Mouse (Mus musculus): ENCODE results near the gene Edem2.

Edem2 gene

DNA sequence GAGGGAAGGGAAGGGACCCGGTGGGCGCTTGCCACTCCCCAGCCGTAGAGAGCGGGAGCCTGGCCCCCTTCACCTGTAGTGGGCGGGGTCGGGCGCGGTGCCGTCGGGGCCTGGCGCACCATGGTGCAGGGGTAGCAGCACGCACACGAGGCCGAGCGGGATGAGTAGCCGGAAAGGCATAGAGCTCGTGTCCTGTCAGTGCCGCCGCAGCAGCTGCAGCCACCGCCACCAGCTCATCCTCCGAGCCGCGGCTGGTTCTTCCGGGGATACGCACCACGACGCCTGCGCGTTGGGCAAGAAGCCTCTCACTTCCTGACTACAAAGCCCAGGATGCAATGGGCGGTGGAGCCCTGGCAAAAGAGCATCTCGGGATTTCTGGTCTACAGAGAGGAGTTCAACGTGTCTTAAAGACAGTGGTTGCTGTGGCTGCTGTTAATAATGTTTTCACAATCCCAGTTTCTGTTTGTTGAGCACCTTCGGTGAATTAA is at the start of gene Edem2:
Edem2 (minus strand) TSS at position 318 of the 488 bp plus-strand sequence.
- DNase-seq (ENCODE audit: low spot score): peak; percentile 78

DNA sequence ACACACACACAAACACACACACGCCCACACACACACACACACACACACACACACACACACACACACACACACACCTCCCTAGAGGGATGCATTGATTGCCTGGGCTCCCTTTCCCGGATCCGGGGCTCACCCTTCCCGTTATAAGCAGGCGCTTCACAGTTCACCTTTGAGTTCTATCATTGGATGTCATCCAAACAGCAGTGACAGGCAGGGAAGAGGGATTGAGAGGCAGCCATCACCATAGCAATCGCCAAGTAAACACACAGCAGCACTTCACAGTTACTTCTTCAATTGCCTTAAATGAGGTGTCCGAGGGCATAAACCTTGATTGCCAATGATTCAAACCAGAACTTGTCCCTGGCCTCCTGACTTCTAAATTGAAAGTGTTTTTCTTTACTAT is 49.8 kb upstream of the Edem2 start:
- no peak for DNase-seq (ENCODE audit: low spot score)

DNA sequence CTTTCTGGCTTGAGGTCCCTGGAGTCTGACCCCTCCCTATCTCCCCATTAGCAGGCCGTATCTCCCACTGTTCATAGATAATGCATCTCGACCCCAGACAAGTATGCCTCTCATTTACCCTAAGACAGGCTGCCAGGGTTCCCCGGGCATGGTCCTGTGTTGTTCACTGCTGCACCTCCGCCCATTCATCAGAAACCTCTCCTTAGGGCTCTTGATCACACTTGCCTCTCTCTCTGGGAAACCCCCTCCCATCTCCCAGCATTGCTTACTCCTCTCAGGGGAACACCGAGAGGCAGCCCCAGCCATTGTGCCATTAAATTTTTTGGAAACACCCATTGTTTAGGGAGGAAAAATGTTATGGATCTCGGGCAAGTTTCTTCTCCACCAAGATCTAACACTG is 48.7 kb upstream of the Edem2 start:
- no peak for DNase-seq (ENCODE audit: low spot score)

DNA sequence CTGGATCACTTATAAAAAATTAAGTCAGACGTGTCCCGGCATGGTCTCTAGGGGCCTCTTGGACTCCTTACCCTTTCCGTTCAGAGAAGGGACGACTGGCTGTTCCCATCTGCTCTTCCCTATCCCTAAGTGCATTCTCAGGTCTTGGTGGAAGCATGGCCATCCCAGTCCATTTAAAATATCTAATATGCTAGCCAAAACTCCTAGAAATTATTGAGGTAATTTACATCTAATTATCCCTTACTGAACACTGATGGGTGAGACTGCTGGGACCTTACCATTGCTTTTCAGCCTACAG is 48.4 kb upstream of the Edem2 start:
- no peak for DNase-seq (ENCODE audit: low spot score)

DNA sequence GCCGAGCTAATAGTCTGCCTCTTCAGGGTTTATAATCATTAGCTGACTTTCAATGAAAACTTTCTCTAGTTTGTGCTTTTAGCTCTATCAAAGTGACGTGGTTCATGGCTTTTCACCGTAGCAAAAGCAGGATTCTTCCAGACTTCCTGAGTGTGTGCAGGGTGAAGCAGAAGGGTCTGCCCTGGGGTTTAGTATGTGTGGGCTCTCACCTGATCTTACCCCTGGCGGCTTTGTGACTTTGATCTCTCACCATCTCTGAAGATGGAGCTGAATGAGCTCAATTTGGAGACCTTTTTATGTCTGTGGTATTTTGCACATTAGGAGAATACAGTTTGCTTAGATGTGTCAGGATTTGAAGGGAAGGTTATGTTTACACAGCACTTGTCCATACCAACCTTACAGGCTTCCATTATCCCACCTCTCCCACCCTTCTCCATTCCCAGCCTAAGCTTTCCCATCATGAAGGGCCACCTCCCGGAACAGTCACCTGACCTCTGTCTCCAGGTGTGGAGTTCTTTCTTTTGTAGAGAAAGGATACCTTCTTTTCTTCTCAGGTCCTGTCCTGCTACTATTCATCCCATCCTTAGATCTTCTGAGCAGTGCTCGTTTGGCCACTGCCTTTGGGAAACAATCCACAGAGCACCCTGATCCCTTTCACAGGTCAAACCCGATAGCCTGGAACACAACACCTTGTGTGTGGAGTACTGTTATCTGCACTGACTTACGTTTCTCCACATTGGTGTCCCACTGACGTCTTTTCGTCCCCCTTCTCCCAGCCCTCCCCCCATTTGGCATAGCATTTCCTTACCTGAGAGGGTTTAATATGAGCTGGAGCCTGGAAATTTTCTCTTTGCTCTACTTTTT is 47.8 kb upstream of the Edem2 start:
- DNase-seq (ENCODE audit: low spot score): no peak

DNA sequence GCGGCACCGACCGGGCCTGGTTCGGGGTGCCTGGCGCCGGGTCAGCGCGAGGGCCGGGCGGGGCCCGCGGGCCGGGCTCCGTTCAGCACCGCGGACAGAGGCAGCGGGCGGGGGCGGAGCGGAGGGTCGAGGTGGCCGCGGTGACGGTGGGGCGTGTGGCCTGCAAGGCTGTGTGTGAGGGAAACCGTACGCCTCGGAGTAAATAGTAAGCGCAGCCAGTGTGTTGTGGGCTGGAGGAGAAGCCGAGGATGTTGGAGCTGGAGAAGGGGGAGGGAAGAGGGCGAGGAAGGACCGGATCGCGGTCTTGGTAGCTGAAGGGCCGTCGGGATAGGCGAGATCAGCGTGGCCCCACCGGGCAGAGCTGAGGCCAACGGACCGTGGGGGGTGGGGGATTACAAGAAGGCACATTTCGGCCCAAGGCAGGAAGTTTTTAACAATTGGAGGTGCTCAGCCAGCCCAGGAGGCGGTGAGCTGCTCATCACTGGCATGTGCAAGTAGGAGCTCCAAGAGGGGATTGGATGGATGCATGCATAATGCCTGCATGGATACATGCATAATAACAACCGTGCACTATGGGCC is 46.5 kb upstream of the Edem2 start:
- DNase-seq (ENCODE audit: low spot score): peak; percentile 63

DNA sequence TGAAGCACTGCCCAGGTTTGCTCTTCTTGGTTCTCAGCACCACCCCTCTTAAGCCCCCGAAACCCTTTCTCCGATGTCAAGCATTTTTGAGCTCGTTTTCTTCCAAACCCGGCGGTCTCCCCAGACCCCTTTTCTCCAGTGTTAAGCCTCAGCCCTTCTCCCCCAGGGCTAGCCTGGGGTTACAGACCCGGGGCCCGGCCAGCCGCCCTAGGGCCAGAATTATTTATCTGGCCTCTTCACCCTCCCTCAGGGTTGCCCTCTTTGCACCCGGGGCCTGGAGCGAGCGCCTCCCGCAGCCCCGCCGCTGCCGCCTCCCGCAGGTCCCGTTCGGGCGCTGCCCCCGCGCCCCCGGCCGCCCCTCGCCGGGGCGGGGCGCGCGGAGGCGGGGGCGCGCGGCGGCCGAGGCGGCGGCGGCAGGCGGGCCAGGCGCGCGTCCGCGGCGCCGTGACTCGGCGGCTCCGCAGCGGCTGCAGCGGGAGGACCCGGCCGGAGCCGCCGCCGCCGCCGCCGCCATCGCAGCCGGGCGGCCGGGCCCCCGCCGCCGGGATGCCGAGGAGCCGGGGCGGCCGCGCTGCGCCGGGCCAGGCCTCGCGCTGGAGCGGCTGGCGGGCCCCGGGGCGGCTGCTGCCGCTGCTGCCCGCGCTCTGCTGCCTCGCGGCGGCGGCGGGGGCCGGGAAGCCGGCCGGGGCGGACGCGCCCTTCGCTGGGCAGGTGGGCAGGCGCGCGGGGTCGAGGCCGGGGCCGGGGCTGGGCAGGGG is 45.8 kb upstream of the Edem2 start, which contains the start of gene Mmp24:
Mmp24 (plus strand) TSS at position 416 of the 758 bp plus-strand sequence.
- DNase-seq (ENCODE audit: low spot score): no peak

DNA sequence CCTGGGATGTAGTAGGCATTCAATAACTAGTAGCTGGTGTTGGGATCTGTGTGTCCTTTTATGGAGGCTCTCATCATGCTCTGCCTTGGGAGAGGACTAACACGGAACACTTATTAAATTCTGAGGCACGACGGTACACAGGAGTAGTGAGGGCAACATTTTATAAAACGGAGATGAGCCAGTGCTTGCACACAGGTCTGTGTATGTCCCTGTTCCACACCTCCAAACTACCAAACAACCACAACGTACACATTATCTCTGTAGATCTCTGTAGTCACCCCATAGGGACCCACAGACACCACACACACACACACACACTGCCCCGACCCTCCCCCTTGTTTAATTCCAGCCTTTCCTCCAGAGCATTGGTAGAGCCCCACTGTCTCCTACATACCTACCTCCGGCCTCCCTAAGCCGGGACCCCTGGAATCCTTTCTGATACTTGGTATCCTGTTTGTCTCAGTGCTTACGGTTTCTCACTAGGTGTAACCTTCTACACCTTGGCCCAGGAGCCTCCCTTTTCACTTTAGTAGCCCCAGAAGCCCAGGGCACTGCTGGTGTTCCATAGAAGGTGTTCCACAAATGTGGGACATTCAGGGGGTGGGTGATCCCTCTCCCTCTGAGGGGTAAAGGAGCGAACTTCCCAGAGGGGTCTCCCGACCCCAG is 45.1 kb upstream of the Edem2 start:
- no peak for DNase-seq (ENCODE audit: low spot score)

DNA sequence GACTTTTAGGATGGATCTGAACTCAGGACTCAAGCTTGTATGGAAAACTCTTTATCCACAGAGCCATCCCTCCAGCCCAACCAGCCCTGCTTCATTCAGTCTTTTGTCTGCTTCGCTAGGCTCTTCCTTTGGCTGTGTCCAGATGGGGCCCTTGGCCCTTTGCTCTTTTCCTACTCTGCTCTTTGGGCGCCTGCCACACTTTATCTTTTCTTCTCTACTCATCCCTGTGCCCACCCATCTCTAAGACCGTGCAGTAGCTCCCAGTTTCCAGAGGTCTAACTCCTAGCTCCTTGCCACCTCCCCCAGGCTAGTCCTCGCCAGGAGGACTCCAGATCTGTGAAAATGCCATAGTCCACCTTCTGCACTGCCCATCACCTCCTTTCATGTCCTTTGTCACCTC is 44.4 kb upstream of the Edem2 start:
- DNase-seq (ENCODE audit: low spot score): no peak

DNA sequence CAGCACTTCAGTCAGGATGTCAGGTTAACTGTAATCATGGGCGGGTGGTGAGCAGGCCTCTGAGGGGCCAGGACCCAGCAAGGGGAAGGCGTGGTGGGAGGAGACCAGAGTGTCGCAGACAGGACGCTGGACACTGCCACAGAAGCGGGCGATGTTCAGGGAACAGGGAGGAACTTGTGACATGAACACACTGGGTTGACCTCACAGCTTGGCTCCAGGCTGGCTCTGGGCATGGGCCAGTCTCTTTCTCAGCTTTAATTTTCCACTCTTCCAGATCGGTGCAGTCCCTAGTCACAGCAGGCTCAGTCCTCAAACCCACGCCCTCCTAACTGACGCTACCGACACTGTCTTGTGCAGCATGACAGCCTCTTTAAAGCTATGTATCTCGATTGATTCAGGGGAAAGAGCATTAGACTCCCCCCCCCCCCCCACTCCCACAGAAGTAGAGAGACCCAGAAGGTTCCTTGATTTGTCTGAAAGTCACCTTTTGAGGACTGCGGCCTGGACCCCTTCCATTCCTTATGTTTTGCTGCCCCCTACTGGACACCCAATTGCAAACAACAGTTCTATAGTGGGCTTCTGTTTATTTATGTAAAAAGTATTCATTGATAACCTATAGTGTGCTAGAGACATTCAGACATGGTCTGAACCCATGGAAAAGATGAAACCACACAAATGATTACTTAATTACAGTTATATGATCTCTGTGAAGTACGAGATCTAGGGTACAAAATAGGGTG is 35.6 kb upstream of the Edem2 start:
- DNase-seq (ENCODE audit: low spot score): peak; percentile 67

DNA sequence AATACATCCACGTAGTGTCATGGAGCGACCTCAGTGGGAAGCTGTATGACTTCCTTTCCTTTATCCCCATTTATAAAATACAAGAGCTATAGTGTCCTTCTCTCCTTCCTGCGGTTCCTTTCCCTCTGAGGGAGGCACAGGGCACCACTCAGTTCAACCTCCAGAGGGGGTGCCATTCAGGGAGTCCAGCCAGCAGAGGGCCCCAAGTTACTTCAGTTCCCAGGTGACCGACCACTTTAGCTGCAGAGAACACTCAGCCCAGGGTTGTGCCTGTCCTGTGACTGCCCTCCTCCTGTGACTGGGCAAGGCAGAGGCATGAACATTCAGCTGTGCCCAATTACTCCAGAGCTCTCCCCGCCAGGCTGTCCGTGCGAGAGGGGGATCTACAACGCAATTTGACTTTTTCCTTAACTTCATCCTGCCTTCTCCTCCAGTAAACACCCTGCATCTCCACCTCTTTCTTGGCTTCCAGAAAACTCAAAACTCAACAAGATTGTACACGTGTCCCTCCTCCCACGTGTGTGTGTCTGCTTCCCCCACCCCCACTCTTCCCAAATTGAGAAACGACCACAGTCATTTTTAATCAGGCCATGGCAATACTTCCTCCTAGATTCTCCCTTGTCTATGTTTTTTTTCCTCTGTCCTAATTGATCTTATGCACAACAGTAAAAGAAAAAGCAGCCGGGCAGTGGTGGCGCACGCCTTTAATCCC is 27.7 kb upstream of the Edem2 start:
- no peak for DNase-seq (ENCODE audit: low spot score)

DNA sequence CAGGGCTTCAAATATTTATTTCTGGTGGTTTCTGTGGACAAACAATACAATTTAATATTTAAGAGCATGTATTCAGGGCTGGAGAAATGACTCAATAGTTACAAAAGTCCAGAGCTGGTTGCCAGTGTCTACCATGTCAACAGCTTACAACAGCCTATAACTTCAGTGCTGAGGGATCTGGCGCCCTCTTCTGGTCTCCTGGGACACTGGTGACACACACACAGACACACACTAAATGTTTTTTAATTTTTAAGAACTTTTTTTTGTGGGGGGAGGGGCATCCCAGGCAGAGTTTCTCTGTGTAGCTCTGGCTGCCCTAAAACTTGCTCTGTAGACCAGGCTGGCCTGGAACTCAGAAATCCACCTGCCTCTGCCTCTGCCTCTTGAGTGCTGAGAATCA is 26.5 kb upstream of the Edem2 start:
- DNase-seq (ENCODE audit: low spot score): peak; percentile 34

DNA sequence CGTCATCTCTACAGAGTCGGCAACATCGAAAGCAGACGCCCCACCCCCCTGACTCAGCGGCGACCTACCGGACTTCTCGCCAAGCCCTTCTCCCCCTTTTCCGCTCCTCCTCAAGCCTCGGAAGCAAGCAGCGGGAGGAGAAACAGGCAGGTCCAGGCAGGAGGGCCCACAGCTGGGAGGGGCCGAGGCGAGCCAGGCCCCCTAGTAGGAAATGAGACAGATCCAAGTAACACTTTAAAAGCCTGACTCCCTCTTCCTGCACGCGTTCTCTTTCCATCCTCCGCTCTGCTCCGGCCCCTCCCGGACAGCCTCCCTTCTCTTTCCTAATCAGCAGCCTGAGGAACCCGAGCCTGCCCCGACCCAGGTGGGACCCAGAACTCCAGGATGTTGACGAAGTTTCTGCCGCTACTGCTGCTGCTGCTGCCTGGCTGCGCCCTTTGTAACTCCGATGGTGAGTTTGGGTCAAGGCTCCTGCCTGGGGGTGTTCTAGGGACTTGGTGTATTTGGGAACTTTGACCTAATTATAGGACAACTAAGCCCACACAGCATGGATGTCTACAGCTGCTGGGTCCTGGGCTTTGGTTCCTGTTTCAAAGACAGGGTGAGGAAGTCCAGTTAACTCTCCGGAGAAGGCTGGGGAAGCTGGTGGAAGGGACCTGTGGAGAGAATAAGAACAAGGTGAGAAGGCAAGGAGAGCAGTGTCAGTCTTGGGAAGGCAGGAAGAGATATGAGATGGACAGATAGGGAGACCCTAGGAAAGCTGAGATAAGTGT is 21.9 kb upstream of the Edem2 start, which contains the start of gene Procr:
Procr (plus strand) TSS at position 104 of the 773 bp plus-strand sequence.
- peak; percentile 17 for DNase-seq (ENCODE audit: low spot score)

DNA sequence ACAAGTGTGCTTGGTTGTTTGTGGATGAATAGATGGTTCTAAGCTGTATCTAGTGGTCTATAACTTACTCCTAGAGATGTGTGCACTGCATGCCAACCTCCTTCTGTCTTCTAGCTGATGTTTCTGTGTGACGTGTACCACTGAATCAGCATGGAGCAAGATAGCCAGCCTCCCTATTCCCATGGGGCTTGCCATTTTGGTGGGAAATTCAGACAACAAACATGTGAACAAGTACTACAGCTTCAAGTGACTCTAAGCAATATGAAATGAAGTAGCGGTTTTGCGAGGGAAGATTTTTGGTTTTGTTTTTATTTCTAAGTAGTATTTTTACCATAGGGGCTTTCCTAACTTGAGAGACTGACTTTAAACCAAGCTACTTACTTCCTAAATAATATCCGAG is 20.1 kb upstream of the Edem2 start:
- no peak for DNase-seq (ENCODE audit: low spot score)

DNA sequence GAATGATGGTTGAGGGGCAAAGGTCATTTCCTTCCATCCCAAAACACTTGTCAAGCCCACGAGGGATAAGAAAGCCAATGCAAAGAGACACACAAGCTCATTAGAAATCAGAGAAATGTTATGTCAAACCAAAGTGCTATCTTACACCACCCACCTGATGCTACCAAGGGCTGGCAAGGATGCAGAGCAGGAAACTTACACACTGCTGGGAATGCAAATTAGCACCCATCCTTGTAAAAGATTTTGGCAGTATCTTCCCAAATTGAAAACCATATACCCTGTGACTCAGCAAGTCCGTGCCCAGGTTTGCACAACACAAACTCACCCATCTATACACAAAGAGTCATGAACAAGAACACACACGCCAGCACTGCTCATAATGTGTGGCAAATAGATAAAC is 16.2 kb upstream of the Edem2 start:
- DNase-seq (ENCODE audit: low spot score): no peak

DNA sequence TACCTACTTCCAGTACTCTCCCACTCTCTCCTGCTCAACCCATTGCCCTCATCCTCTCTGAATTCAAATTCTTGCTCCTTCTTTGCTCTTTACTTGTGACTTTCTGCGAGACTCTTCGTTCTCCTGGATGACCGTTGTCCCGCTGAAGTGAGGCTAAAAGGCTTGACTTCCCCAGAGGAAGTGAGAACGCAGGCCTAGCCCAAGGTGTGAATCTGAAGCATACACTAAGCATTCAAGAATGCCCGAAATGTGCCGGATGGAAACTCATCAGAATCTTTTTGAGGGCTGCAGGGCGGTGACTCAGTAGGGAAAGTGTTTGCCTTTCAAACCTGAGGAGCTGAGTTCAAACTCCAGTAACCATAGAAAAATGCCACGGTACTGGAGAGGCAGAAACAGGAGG is 14.1 kb upstream of the Edem2 start:
- DNase-seq (ENCODE audit: low spot score): no peak

DNA sequence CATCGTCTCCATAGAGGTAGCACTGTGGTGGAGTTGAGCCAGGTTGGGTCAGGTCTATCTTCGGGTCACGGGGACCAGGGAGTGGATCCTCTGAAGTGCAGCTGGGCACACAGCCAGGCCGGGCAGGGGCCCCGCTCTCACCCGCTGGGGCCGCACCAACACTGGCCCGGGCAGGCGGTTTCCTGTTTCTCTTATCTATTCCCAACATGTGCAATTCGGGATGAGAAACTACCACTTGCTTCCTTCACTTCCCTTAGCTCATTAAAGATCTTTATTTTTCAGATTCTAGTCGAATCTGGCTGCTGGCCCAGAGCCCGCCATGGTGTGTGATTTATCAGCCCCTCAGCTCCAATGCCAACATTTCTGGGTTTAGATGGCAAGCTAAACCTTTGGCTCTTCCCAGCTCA is 13.7 kb upstream of the Edem2 start:
- DNase-seq (ENCODE audit: low spot score): peak; percentile 36

DNA sequence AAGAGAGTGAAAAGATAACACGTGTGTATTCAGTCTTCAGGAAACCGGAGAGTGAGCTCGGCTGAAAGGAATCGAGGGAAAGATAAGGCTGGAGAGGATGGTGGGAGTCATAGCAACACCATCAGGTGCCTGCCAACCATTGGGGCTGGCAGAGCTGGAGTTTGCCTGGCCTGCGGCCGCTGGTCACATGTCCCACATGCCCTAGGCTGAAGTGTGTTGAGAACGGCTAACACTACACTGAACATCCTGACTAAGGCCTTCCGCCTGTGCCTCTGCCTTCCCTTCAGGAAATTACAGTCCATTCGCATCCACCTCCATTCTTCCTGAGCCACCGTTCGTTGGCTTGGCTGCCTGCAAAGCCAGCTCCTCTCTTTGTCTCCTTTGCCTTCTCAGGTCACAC is 12.9 kb upstream of the Edem2 start:
- no peak for DNase-seq (ENCODE audit: low spot score)

DNA sequence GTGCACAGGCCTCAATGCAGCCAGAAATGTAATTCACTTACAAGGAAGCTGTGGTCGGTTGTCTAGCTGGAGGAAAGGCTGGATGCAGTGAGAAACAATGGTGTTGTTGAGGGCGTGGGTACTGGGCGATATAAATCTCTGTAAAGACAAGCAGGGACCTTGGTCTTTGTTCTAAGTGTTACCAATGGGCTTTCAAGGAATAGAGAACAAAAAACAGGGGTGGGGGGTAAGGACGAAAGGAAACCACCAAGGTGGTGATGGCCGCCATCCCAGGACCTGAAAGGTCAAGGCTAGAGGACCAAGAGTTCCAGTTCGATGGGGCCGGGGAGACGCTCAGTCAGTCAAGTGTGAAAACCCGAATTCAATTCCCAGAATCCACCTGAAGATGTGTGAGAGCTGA is 8.5 kb upstream of the Edem2 start:
- DNase-seq (ENCODE audit: low spot score): no peak

DNA sequence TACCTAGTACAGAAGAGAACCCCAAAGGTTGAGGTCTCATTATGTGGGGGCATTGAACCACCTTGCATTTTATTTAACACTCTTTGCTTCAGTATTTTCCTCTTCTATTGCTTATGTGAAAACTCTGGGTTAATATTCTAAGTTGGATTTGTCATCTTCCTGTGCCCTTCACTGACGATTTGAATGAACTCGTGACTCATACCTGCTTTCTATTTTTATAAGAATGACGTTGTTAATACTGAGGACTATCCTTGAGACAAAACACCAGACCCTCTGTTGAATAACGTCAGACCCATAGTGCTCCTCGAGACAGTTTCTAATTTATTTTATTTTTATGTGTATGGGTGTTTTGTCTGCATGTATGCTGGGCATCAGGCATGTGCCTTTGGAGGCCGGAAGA is 7.7 kb upstream of the Edem2 start:
- no peak for DNase-seq (ENCODE audit: low spot score)

Measured in ovary, postnatal 14 days (tissue).